Mouse (Mus musculus): ENCODE results near the gene Olfr775. TPM values are rescaled to one million over a fixed set of nuclear protein-coding genes. Genes with fewer than 3 reads are reported as not detected.

Gene Olfr775
- total RNA-seq (2021), result not detected
- long read RNA-seq, experiment 1, result 0 reads
- long read RNA-seq, experiment 2, result 0 reads

GRCm38 (mm10) chr10:129248112-129248511 is at the start of gene Olfr775:
Gene Olfr775, plus strand, starts transcription at chr10:129248412.
- no peak for DNase-seq

- DNase-seq, result no peak
Measured at GRCm38 (mm10) chr10:129230737-129231136, 17.5 kb upstream of the Olfr775 start.

- DNase-seq, result no peak
Measured at GRCm38 (mm10) chr10:129235904-129236303, 12.3 kb upstream of the Olfr775 start, which contains the start of gene Olfr774. Gene Olfr774, plus strand, starts transcription at chr10:129236204.

GRCm38 (mm10) chr10:129258827-129259226 is 10.6 kb downstream of the Olfr775 start, which contains the start of gene Olfr776:
Gene Olfr776, plus strand, starts transcription at chr10:129259127.
- DNase-seq, result no peak

GRCm38 (mm10) chr10:129271081-129271535 is 22.9 kb downstream of the Olfr775 start, which contains the start of gene Olfr777:
Gene Olfr777, minus strand, starts transcription at chr10:129271485.
- DNase-seq, result no peak

Other genes starting within 250 kb of the Olfr775 start
- gene Olfr763, start 237.6 kb upstream of the Olfr775 start, total RNA-seq (2021), result not detected
- not detected for gene Olfr764-ps1, start 208.5 kb upstream of the Olfr775 start, total RNA-seq (2021)
- not detected for gene Olfr765, start 198.4 kb upstream of the Olfr775 start, total RNA-seq (2021)
- not detected for gene Olfr766-ps1, start 179.4 kb upstream of the Olfr775 start, total RNA-seq (2021)
- gene Olfr767, start 165.5 kb upstream of the Olfr775 start, total RNA-seq (2021), result not detected
- gene Olfr768, start 149.0 kb upstream of the Olfr775 start, total RNA-seq (2021), result not detected
- gene Olfr769, start 130.6 kb upstream of the Olfr775 start, total RNA-seq (2021), result not detected
- not detected for gene Olfr770, start 109.4 kb upstream of the Olfr775 start, total RNA-seq (2021)
- gene Olfr771, start 83.7 kb upstream of the Olfr775 start, total RNA-seq (2021), result not detected
- gene Olfr772, start 70.5 kb upstream of the Olfr775 start, total RNA-seq (2021), result not detected
- gene Olfr773, start 61.0 kb upstream of the Olfr775 start, total RNA-seq (2021), result not detected
- gene Olfr774, start 12.2 kb upstream of the Olfr775 start, total RNA-seq (2021), result not detected
- gene Olfr776, start 10.7 kb downstream of the Olfr775 start, total RNA-seq (2021), result not detected
- not detected for gene Olfr777, start 23.1 kb downstream of the Olfr775 start, total RNA-seq (2021)
- not detected for gene Olfr780, start 69.7 kb downstream of the Olfr775 start, total RNA-seq (2021)
- not detected for gene Olfr781, start 80.4 kb downstream of the Olfr775 start, total RNA-seq (2021)
- not detected for gene Olfr782, start 100.4 kb downstream of the Olfr775 start, total RNA-seq (2021)
- gene Olfr784, start 135.7 kb downstream of the Olfr775 start, total RNA-seq (2021), result under 1 TPM in 1 of 2 experiments, not detected in 1; 0.09 TPM
- not detected for gene Olfr785, start 157.0 kb downstream of the Olfr775 start, total RNA-seq (2021)
- gene Olfr786, start 178.9 kb downstream of the Olfr775 start, total RNA-seq (2021), result not detected
- gene Olfr787, start 213.4 kb downstream of the Olfr775 start, total RNA-seq (2021), result not detected
- gene Olfr788, start 222.6 kb downstream of the Olfr775 start, total RNA-seq (2021), result not detected
- not detected for gene Olfr789, start 236.3 kb downstream of the Olfr775 start, total RNA-seq (2021)